Mouse (Mus musculus) heart, postnatal 0 days (tissue): Measurements from ENCODE around the gene Lamb2.

ENCODE experiments used
- CTCF ChIP-seq: IDR thresholded peaks from 2 replicates; pipeline ENCODE4 v1.5.1; 2016; ENCODE audit warnings: antibody characterized with exemption, control low read depth, low read depth
- EP300 ChIP-seq: IDR thresholded peaks from 2 replicates; pipeline ENCODE4 v1.6.1; 2016; ENCODE audit warnings: antibody characterized with exemption, low read depth

DNA sequence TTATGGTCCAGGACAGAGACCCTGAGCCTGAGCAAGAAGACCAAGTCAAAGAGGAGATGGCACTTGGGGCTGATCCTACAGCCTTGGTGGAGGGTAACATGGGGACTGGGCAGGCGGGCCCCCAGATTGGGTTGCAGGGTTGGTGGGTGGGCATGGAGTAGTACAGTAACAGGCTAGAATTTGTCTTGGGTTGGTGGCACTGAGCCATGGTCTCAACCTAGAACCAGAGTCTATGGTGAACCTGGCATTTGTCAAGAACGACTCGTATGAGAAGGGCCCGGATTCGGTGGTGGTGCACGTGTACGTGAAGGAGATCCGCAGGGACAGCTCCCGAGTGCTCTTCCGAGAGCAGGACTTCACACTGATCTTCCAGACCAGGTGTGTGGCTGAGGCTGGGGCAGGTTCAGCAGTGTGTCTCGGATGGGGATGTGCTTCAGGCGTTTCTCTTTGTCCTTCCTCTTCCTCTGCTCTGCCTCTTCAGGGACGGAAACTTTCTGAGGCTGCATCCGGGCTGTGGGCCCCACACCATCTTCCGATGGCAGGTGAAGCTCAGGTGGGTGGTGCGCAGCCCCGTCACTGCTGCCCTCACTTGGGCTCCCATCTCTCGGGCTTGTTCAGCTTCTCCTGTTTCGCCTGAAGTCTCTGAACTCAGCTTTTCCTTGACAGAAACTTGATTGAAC, 14.8 kb downstream of the Lamb2 start:
- TF ChIP-seq CTCF (no peak), EP300 (no peak)
